In the genomic region with DNA sequence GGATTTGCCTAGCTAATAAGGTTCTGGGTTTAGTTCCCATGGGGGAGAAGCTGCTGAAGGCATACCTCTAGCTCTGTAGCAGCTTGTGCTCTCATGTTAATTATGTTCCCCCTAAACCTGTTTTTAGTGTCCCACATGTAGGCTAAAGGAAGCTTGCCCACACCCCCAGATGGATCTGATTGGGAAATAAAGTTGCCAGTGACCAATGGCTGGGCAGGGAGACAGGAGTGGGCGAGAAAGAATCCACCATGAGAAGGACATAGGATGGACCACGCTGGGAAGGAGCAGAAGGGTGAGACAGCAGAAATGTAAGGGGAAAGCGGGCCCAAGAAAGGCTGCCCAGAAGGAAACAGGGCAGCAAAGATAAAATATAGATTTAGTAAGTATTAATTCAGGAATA, we compare ENCODE assay signal across 21 mouse cellular contexts. TPM values are rescaled to one million over a fixed set of nuclear protein-coding genes. Genes with fewer than 3 reads are reported as not detected.
DNase-seq lines count a peak whose midpoint lies in the region; ATAC-seq and TF ChIP-seq lines count a peak whose summit lies in the region.
"Had no signal": no experiment of that assay in that cellular context is flagged by ENCODE, and none has a peak within 500 bp of the region (broad histone marks: within the 10 kb centered on the region; RNA-seq: fewer than 3 reads in every experiment).

No protein-coding gene starts in this region.

- H3K27me3 ChIP-seq in heart, embryonic 13.5 days (replicated peaks) = no peaks in the 10 kb centered on the region
- H3K27me3 ChIP-seq in heart, embryonic 11.5 days (ENCODE audit: control insufficient read depth, insufficient read depth, low read length) = no peaks in the 10 kb centered on the region
- no peaks in the 10 kb centered on the region for H3K27me3 ChIP-seq in liver, postnatal 0 days (ENCODE audit: insufficient read depth, low read length)
- no peaks in the 10 kb centered on the region for H3K27me3 ChIP-seq in liver, embryonic 11.5 days (replicated peaks; ENCODE audit: control insufficient read depth, insufficient read depth, low read length)
- H3K27me3 ChIP-seq: forebrain, embryonic 13.5 days; liver, embryonic 13.5 days; midbrain, embryonic 15.5 days had no signal

- H3K4me3 ChIP-seq in heart, embryonic 13.5 days = no peak overlapping the region
- H3K4me3 ChIP-seq in heart, embryonic 11.5 days (ENCODE audit: low read depth, low read length) = no peak overlapping the region
- H3K4me3 ChIP-seq in liver, postnatal 0 days (ENCODE audit: low read depth, low read length) = no peak overlapping the region
- H3K4me3 ChIP-seq in liver, embryonic 11.5 days (ENCODE audit: low read depth, low read length) = no peak overlapping the region
- peak overlapping the region; percentile 28 for H3K4me3 ChIP-seq in bone marrow macrophage, adult 2 months (ENCODE audit: insufficient read depth, low read length)
- H3K4me3 ChIP-seq in macrophage (ENCODE audit: inconsistent target) = no peak overlapping the region
- H3K4me3 ChIP-seq: forebrain, embryonic 13.5 days; left cerebral cortex, adult 2 months; liver, embryonic 13.5 days; midbrain, embryonic 15.5 days had no signal

- no peaks in the 10 kb centered on the region for H3K79me2 ChIP-seq in macrophage (ENCODE audit: inconsistent target)

- H3K4me2 ChIP-seq in heart, embryonic 13.5 days = no peak overlapping the region
- H3K4me2 ChIP-seq in heart, embryonic 11.5 days = no peak overlapping the region
- H3K4me2 ChIP-seq in liver, postnatal 0 days (ENCODE audit: low read depth, low read length) = no peak overlapping the region
- no peak overlapping the region for H3K4me2 ChIP-seq in liver, embryonic 11.5 days
- H3K4me2 ChIP-seq: forebrain, embryonic 13.5 days; liver, embryonic 13.5 days; midbrain, embryonic 15.5 days had no signal

- no peak for ATAC-seq in heart, embryonic 13.5 days (ENCODE audit: extremely low read depth, insufficient number of reproducible peaks, low FRiP score, low TSS enrichment)
- ATAC-seq in heart, embryonic 11.5 days (replicated peaks; ENCODE audit: insufficient number of reproducible peaks, low FRiP score, low TSS enrichment) = no peak
- ATAC-seq in liver, postnatal 0 days = no peak
- ATAC-seq in liver, embryonic 11.5 days (replicated peaks; ENCODE audit: low FRiP score) = no peak
- ATAC-seq: forebrain, embryonic 13.5 days; hindbrain, postnatal 0 days; midbrain, embryonic 15.5 days had no signal

- peak overlapping the region; percentile 71 for H3K27ac ChIP-seq in heart, embryonic 13.5 days (replicated peaks)
- no peak overlapping the region for H3K27ac ChIP-seq in heart, embryonic 11.5 days (ENCODE audit: low read depth, low read length)
- H3K27ac ChIP-seq in liver, postnatal 0 days (ENCODE audit: low read depth) = peak overlapping the region; percentile 60
- no peak overlapping the region for H3K27ac ChIP-seq in liver, embryonic 11.5 days (ENCODE audit: low read depth, low read length)
- H3K27ac ChIP-seq in bone marrow macrophage, adult 2 months (ENCODE audit: insufficient read depth, low read depth, low read length) = peak overlapping the region; percentile 91
- H3K27ac ChIP-seq in macrophage = peak overlapping the region; percentile 66
- H3K27ac ChIP-seq: hindbrain, postnatal 0 days; left cerebral cortex, adult 2 months; midbrain, embryonic 15.5 days had no signal

- H3K9me3 ChIP-seq in heart, embryonic 13.5 days = no peaks in the 10 kb centered on the region
- no peaks in the 10 kb centered on the region for H3K9me3 ChIP-seq in heart, embryonic 11.5 days (replicated peaks; ENCODE audit: control insufficient read depth, low read length)
- H3K9me3 ChIP-seq in liver, postnatal 0 days (ENCODE audit: low read length) = no peaks in the 10 kb centered on the region
- H3K9me3 ChIP-seq in liver, embryonic 11.5 days (ENCODE audit: control insufficient read depth, low read length) = no peaks in the 10 kb centered on the region
- H3K9me3 ChIP-seq: forebrain, embryonic 13.5 days; liver, embryonic 13.5 days; midbrain, embryonic 15.5 days had no signal

- 75% methylated on average over 3 of the region's 3 CpGs for WGBS in heart, embryonic 13.5 days
- WGBS in heart, embryonic 11.5 days (ENCODE audit: insufficient replicate concordance) = 71% methylated on average over 3 of the region's 3 CpGs
- WGBS in liver, postnatal 0 days (ENCODE audit: insufficient replicate concordance) = 48% methylated on average over 3 of the region's 3 CpGs
- 57% methylated on average over 3 of the region's 3 CpGs for WGBS in liver, embryonic 11.5 days
- 61% methylated on average over 3 of the region's 3 CpGs for WGBS in macrophage (ENCODE audit: missing documents)

- no peak for TF ChIP-seq POLR2A in bone marrow macrophage, adult 2 months (IDR thresholded peaks at IDR 0.05; ENCODE audit: borderline replicate concordance, low read depth, low read length)

- DNase-seq in liver, postnatal 0 days = no peak
- no peak for DNase-seq in liver, embryonic 11.5 days (ENCODE audit: low spot score)
- no peak for DNase-seq in thymus, adult 18-20 months
- DNase-seq: adrenal gland, adult 2 months; cerebellum, adult 8-10 months; heart, postnatal 14 days; liver, embryonic 13.5 days; right cerebral cortex, postnatal 14 days; thymus, adult 2 months had no signal

- no peak for TF ChIP-seq CTCF in liver, postnatal 0 days (IDR thresholded peaks at IDR 0.05; ENCODE audit: low read depth)
- no peak for TF ChIP-seq CTCF in bone marrow macrophage, adult 2 months (IDR thresholded peaks at IDR 0.05; ENCODE audit: low read depth, low read length)

- no peak for TF ChIP-seq EP300 in liver, postnatal 0 days (IDR thresholded peaks at IDR 0.05; ENCODE audit: low read depth)

- H3K4me1 ChIP-seq in heart, embryonic 13.5 days = peaks cover 49% of the 10 kb centered on the region
- peaks cover 11% of the 10 kb centered on the region for H3K4me1 ChIP-seq in heart, embryonic 11.5 days (ENCODE audit: control insufficient read depth, insufficient read depth, low read length)
- H3K4me1 ChIP-seq in liver, postnatal 0 days (ENCODE audit: insufficient read depth) = peaks cover 21% of the 10 kb centered on the region
- H3K4me1 ChIP-seq in liver, embryonic 11.5 days (replicated peaks; ENCODE audit: control insufficient read depth, insufficient read depth, low read length) = peaks cover 9% of the 10 kb centered on the region
- H3K4me1 ChIP-seq in bone marrow macrophage, adult 2 months (ENCODE audit: control insufficient read depth, insufficient read depth, low read length) = peaks cover 55% of the 10 kb centered on the region

- no peak overlapping the region for H3K9ac ChIP-seq in heart, embryonic 13.5 days
- H3K9ac ChIP-seq in heart, embryonic 11.5 days (ENCODE audit: low read depth, low read length) = no peak overlapping the region
- no peak overlapping the region for H3K9ac ChIP-seq in liver, postnatal 0 days (replicated peaks)
- H3K9ac ChIP-seq in liver, embryonic 11.5 days (ENCODE audit: low read depth, low read length) = no peak overlapping the region
- H3K9ac ChIP-seq: forebrain, embryonic 13.5 days; liver, embryonic 13.5 days; midbrain, embryonic 15.5 days had no signal

- H3K36me3 ChIP-seq in heart, embryonic 13.5 days = no peaks in the 10 kb centered on the region
- no peaks in the 10 kb centered on the region for H3K36me3 ChIP-seq in heart, embryonic 11.5 days (ENCODE audit: control insufficient read depth, insufficient read depth, low read length)
- H3K36me3 ChIP-seq in liver, postnatal 0 days (replicated peaks; ENCODE audit: insufficient read depth, low read length) = no peaks in the 10 kb centered on the region
- no peaks in the 10 kb centered on the region for H3K36me3 ChIP-seq in liver, embryonic 11.5 days (ENCODE audit: control insufficient read depth, insufficient read depth, low read length)
- H3K36me3 ChIP-seq in macrophage (ENCODE audit: inconsistent target) = no peaks in the 10 kb centered on the region
- H3K36me3 ChIP-seq: liver, embryonic 13.5 days; midbrain, embryonic 15.5 days had no signal

RNA-seq across cellular contexts. Expression of gene Ctla4, which starts 23.1 kb away (rescaled TPM):
- polyA plus RNA-seq in heart, embryonic 13.5 days (2015; fragmentation: Nextera tagmentation; extraction: Ambion mirVana) = 0.13 TPM in 1 of 2 replicates, not detected in the other
- 0.09 TPM in 1 of 2 replicates, not detected in the other for polyA plus RNA-seq in heart, embryonic 11.5 days (2014; fragmentation: Nextera tagmentation; extraction: Ambion mirVana)
- polyA plus RNA-seq in liver, postnatal 0 days (2015; fragmentation: Nextera tagmentation; extraction: Ambion mirVana) = not detected in 2 replicates
- polyA plus RNA-seq in liver, embryonic 11.5 days (2014; fragmentation: Nextera tagmentation; extraction: Ambion mirVana) = not detected in 2 replicates
- polyA plus RNA-seq in bone marrow macrophage, adult 2 months (2012; ENCODE audit: insufficient read depth, insufficient read length, missing spikeins) = not detected in 2 replicates
- not detected for total RNA-seq in macrophage (2018; cell fraction: chromatin; rRNA removed)
- not detected for total RNA-seq in macrophage (2018; cell fraction: cytosol; rRNA removed)
- under 1 TPM in 2 of 26 experiments, not detected in 24; 0.52 to 0.75 TPM for total RNA-seq in macrophage (2018; cell fraction: nucleus; rRNA removed)
- polyA plus RNA-seq in macrophage (2018) = not detected in 3 replicates
- total RNA-seq: adrenal gland, adult 2 months; hindbrain, postnatal 0 days; layer of hippocampus, adult 18-20 months; left cerebral cortex, adult 2 months; MEL had no signal
- polyA plus RNA-seq: forebrain, embryonic 13.5 days; hindbrain, postnatal 0 days; kidney, embryonic 16.5 days; liver, embryonic 13.5 days; midbrain, embryonic 15.5 days; neural tube, embryonic 11.5 days had no signal

Comparison
In these comparisons a context has a peak if more than half of its experiments do, and no peak if none do; other contexts are left out.
1. H3K27ac ChIP-seq: peak in heart, embryonic 13.5 days (single experiment), liver, postnatal 0 days (single experiment), bone marrow macrophage, adult 2 months (single experiment) and macrophage (single experiment); none in heart, embryonic 11.5 days (single experiment) and liver, embryonic 11.5 days (single experiment).